Mouse (Mus musculus) testis, adult 10 weeks (tissue): ENCODE data around the gene Rnf148. TPM values are rescaled to one million over a fixed set of nuclear protein-coding genes. Genes with fewer than 3 reads are reported as not detected.

Experiments used
- polyA plus RNA-seq: library from polyadenylated mRNA; stranded (reverse); fragments of 350-450 nt; fragmentation: Illumina TruSeq; extraction: RNeasy Lipid Tissue Mini Kit (QIAGEN cat#74804); gene quantifications from one replicate; pipeline ENCODE4 v1.2.3, GENCODE M21; 2014; ENCODE audit warnings: low read depth, low replicate concordance

Gene Rnf148
- polyA plus RNA-seq: 107 TPM

DNA sequence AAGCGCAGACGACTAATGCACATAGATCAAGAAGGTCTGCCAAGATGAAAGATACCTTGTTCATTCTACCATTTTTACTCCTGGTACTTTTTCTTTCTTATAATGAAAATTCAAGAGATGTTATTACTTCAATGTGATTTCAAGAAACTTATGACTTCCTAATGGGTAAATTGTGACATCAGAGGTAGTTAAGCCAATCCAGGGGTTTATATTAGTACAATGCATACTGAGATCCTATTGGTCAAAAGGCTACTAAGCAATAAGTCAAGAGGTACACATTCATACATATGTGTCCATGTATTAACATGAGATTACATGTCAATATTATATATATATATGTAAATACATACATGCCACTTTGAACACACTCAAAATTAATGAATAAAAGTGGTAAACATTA lies at the start of gene Rnf148:
Rnf148 (minus strand) TSS at position 101 of the 400 bp plus-strand sequence.

DNA sequence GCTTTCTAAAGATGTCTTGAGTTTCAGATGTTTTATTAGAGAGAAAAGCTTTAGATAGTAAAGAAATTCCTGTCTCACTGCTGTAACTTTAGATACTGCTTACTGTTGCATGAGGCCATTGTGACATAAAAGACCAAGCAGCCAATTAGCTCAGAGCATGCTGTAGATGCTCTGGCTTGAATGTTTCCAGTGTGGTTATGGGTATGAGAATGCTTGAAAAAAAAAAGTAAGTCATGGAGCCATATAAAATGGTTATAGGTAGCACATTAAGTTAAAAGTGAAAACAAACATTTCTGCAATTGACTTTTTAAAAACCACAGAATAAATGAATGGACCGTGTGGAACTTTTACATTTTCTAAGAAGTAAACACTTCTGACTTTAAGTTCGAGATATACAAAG lies 4.7 kb downstream of the Rnf148 start, which contains the start of gene Rnf133:
Rnf133 (minus strand) TSS at position 101 of the 400 bp plus-strand sequence.

Other genes starting within 250 kb of the Rnf148 start
- 578 TPM for gene Rnf133, start 4.8 kb downstream of the Rnf148 start, polyA plus RNA-seq
- gene Cadps2, start 184.3 kb upstream of the Rnf148 start, polyA plus RNA-seq: 2.5 TPM